Mouse (Mus musculus): ENCODE measurements around the gene C1qtnf12. TPM values are rescaled to one million over a fixed set of nuclear protein-coding genes. Genes with fewer than 3 reads are reported as not detected.

The C1qtnf12 gene
- total and polyA plus RNA-seq, 3 experiments = 1.8 to 2.9 TPM; not detected in 1

DNA sequence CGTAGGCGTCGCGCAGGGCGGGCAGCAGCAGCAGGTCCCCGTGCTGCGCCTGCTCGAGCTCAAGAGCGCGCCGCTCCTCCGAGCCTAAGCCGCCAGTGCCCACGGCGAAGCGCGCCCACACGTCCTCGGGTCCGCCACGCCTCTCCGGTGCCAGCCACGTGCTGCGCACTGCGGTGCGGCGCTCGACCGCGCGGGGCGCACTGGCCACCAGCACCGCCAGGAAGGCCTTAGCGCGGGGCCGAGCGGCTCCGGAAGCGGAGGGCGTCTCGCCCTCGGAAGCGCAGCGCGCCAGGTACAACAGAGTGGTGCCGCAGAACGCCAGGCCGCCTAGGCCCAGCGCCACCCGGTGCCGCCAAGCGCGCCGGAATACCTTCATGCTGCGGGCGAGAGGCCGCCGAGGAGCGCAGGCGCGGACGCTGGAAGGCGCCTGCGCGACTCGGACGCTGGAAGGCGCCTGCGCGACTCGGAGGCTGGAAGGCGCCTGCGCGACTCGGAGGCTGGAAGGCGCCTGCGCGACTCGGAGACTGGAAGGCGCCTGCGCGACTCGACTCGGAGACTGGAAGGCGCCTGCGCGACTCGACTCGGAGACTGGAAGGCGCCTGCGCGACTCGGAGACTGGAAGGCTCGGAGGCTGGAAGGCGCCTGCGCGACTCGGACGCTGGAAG is 30.3 kb downstream of the C1qtnf12 start, which contains the start of the genes B3galt6 and Sdf4 (continued):
- TF ChIP-seq ZMIZ1 (IDR thresholded peaks at IDR 0.05; ENCODE audit: low read depth, low read length) (peak; percentile 33; the same call in 1 of the 2 replicates), SIN3A (IDR thresholded peaks at IDR 0.05; ENCODE audit: low read length) (peak; percentile 59), MEF2A (IDR thresholded peaks at IDR 0.05; ENCODE audit: extremely low read depth, insufficient replicate concordance, low read depth, low read length, poor library complexity, severe bottlenecking) (no peak)

DNA sequence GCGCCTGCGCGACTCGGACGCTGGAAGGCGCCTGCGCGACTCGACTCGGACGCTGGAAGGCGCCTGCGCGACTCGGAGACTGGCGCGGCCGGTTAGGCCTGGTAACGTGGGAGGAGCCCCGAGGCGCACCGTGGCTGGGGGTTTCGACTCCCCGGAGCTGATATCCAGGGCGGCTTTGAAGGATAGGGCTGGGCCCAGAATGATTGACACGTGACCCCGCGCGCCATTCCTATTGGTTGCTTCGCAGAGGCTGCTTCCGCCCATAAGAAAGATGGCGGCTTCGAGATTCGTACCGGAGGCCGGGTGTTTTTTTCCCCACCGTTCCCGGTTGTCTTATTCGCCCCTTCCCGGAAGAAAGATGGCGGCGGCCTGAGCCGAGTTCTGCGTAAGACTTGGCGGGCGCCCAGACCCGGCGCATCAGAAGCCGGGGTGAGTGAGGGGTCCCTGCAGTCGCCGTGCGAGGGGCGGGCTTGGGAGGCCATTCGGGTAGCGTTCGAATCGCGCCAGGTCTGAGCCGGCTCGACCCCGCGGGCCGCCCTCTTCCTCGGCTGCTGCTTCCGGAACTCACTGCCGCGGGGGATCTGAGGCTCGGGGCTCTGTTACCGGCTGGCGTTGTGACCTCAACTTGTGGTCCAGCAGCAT is 30.9 kb downstream of the C1qtnf12 start:
- H3K9me3 ChIP-seq (replicated peaks; ENCODE audit: insufficient read depth, low read length) = no peaks in the 10 kb centered on the region
- H3K27me3 ChIP-seq (ENCODE audit: control insufficient read depth in 1 of 2, insufficient read depth in 2 of 2, low read length in 2 of 2) = no peaks in the 10 kb centered on the region
- H3K27ac ChIP-seq (ENCODE audit: control insufficient read depth, low read depth, low read length) = peak overlapping the region; percentile 97
- DNase-seq (ENCODE audit: low read depth, low spot score) = peak; percentile 97
- peaks cover 7 to 37% of the 10 kb centered on the region in 2 experiments for H3K4me1 ChIP-seq (ENCODE audit: control insufficient read depth in 1 of 2, insufficient read depth in 2 of 2, low read length in 2 of 2)
- H3K79me2 ChIP-seq (ENCODE audit: control insufficient read depth, insufficient read depth, low read length, poor library complexity) = peaks cover 52% of the 10 kb centered on the region
- peaks cover 9 to 38% of the 10 kb centered on the region in 2 experiments for H3K36me3 ChIP-seq (ENCODE audit: control insufficient read depth in 1 of 2, insufficient read depth in 2 of 2, low read length in 2 of 2)
- peak overlapping the region; percentile 81 to 98 for H3K4me3 ChIP-seq (ENCODE audit: control insufficient read depth in 1 of 2, insufficient read depth in 1 of 2, low read depth in 2 of 2, low read length in 2 of 2)
- peak overlapping the region; percentile 99 for H3K9ac ChIP-seq (ENCODE audit: control insufficient read depth, low read depth, low read length, poor library complexity, severe bottlenecking)
- TF ChIP-seq GATA1 (IDR thresholded peaks at IDR 0.05; ENCODE audit: low read depth, low read length) = no peak
- peak; percentile 59 for TF ChIP-seq TCF12 (IDR thresholded peaks at IDR 0.05; ENCODE audit: low read depth, low read length)
- TF ChIP-seq CTCF (IDR thresholded peaks at IDR 0.05 in 2 of 3, conservative IDR thresholded peaks at IDR 0.05 in 1 of 3; ENCODE audit: control insufficient read depth in 1 of 3, insufficient read depth in 1 of 3, low read depth in 2 of 3, low read length in 3 of 3, poor library complexity in 1 of 3, severe bottlenecking in 1 of 3) = no peak
- TF ChIP-seq RAD21 (IDR thresholded peaks at IDR 0.05; ENCODE audit: low read depth, low read length) = no peak
- peak; percentile 71; the same call in 1 of the 2 replicates for TF ChIP-seq NRF1 (IDR thresholded peaks at IDR 0.05; ENCODE audit: insufficient read depth, low read depth, low read length, poor library complexity, severe bottlenecking)
- peak; percentile 73 for TF ChIP-seq TBP (IDR thresholded peaks at IDR 0.05; ENCODE audit: low read depth, low read length)
- TF ChIP-seq MAFK (IDR thresholded peaks at IDR 0.05; ENCODE audit: borderline replicate concordance, low read depth, low read length) = no peak
- no peak for TF ChIP-seq MAZ (IDR thresholded peaks at IDR 0.05; ENCODE audit: low read depth, low read length)
- TF ChIP-seq POLR2AphosphoS2 (IDR thresholded peaks at IDR 0.05; ENCODE audit: low read length) = no peak
- TF ChIP-seq ZMIZ1 (IDR thresholded peaks at IDR 0.05; ENCODE audit: low read depth, low read length) = 0 out of 2 replicates have a peak, but pooled peaks have one; percentile 17
- peak; percentile 94 for TF ChIP-seq HCFC1 (IDR thresholded peaks at IDR 0.05; ENCODE audit: low read depth, low read length)
- no peak for TF ChIP-seq MYC (IDR thresholded peaks at IDR 0.05; ENCODE audit: low read depth, low read length)
- peak; percentile 65 for TF ChIP-seq NELFE (IDR thresholded peaks at IDR 0.05; ENCODE audit: low read depth, low read length)
- no peak for TF ChIP-seq SMC3 (IDR thresholded peaks at IDR 0.05; ENCODE audit: low read depth, low read length)
- TF ChIP-seq E2F4 (IDR thresholded peaks at IDR 0.05; ENCODE audit: borderline replicate concordance, low read depth, low read length) = no peak
- no peak for TF ChIP-seq MYB (IDR thresholded peaks at IDR 0.05; ENCODE audit: low read depth, low read length)
- TF ChIP-seq MAX (IDR thresholded peaks at IDR 0.05; ENCODE audit: low read length) = peak; percentile 94
- TF ChIP-seq EP300 (IDR thresholded peaks at IDR 0.05; ENCODE audit: low read depth in 1 of 2, low read length in 2 of 2) = peak in 1 of 2 experiments; percentile 36; a peak in 1 of 4 replicates
- TF ChIP-seq ZC3H11A (IDR thresholded peaks at IDR 0.05; ENCODE audit: low read depth, low read length) = no peak
- TF ChIP-seq ZKSCAN1 (IDR thresholded peaks at IDR 0.05; ENCODE audit: low read depth, low read length) = no peak
- peak; percentile 89 for TF ChIP-seq ZNF384 (IDR thresholded peaks at IDR 0.05; ENCODE audit: low read depth, low read length)
- TF ChIP-seq POLR2A (IDR thresholded peaks at IDR 0.05; ENCODE audit: control insufficient read depth in 1 of 2, insufficient read depth in 1 of 2, low read depth in 1 of 2, low read length in 2 of 2, poor library complexity in 1 of 2) = peak; percentile 68 to 91; a peak in 3 of 4 replicates
- peak; percentile 99 for TF ChIP-seq ELF1 (IDR thresholded peaks at IDR 0.05; ENCODE audit: low read depth, low read length)
- TF ChIP-seq ETS1 (IDR thresholded peaks at IDR 0.05; ENCODE audit: low read depth, low read length) = no peak
- TF ChIP-seq CHD1 (IDR thresholded peaks at IDR 0.05; ENCODE audit: low read depth, low read length) = no peak
- TF ChIP-seq MEF2A (IDR thresholded peaks at IDR 0.05; ENCODE audit: extremely low read depth, insufficient replicate concordance, low read depth, low read length, poor library complexity, severe bottlenecking) = no peak
- TF ChIP-seq USF1 (IDR thresholded peaks at IDR 0.05; ENCODE audit: low read depth, low read length) = peak; percentile 99
- TF ChIP-seq BHLHE40 (IDR thresholded peaks at IDR 0.05; ENCODE audit: borderline replicate concordance, low read depth, low read length) = no peak
- peak; percentile 87; the same call in 1 of the 2 replicates for TF ChIP-seq SIN3A (IDR thresholded peaks at IDR 0.05; ENCODE audit: low read length)
- TF ChIP-seq USF2 (IDR thresholded peaks at IDR 0.05; ENCODE audit: borderline replicate concordance in 1 of 2, insufficient read depth in 1 of 2, low read depth in 1 of 2, low read length in 2 of 2) = peak; percentile 87 to 94
- TF ChIP-seq CHD2 (IDR thresholded peaks at IDR 0.05; ENCODE audit: low read length) = no peak
- no peak for TF ChIP-seq JUND (IDR thresholded peaks at IDR 0.05; ENCODE audit: low read depth, low read length)

Measured in MEL (cell line).